Comparison of ENCODE assay signal across 8 mouse cellular contexts in genomic region chr6:17635615-17636284, GRCm38 (mm10). TPM values are rescaled to one million over a fixed set of nuclear protein-coding genes. Genes with fewer than 3 reads are reported as not detected.
DNase-seq lines count a peak whose midpoint lies in the region; ATAC-seq lines count a peak whose summit lies in the region.

Gene Capza2 (plus strand): TSS chr6:17636234.

- H3K36me3 ChIP-seq in forebrain, embryonic 13.5 days (ENCODE audit: poor library complexity, severe bottlenecking): no peaks in the 10 kb centered on the region
- H3K36me3 ChIP-seq in midbrain, embryonic 16.5 days (ENCODE audit: control insufficient read depth, insufficient read depth, low read length): no peaks in the 10 kb centered on the region

- intact Hi-C loops in left cerebral cortex, postnatal 4 days (cut with DNase I): no loop called here

- peak within 1 kb of the TSS; percentile 83 for H3K4me3 ChIP-seq in forebrain, embryonic 13.5 days
- H3K4me3 ChIP-seq in midbrain, embryonic 16.5 days (ENCODE audit: low read depth, low read length): peak within 1 kb of the TSS; percentile 78

- peak; percentile 56 to 57 for DNase-seq in B cell, adult 2 months
- DNase-seq in MEL-GATA-1-ER (ENCODE audit: extremely low read depth, low read depth): peak; percentile 67
- no peak for DNase-seq in heart, postnatal 4 days
- DNase-seq in left cerebral cortex, postnatal 4 days: no peak
- DNase-seq in frontal cortex, postnatal 36 days (ENCODE audit: low spot score in 2 of 2): no peak
- no peak for DNase-seq in kidney, adult 18-20 months

- peak within 1 kb of the TSS; percentile 94 for H3K9ac ChIP-seq in forebrain, embryonic 13.5 days
- H3K9ac ChIP-seq in midbrain, embryonic 16.5 days (ENCODE audit: low read depth, low read length): peak within 1 kb of the TSS; percentile 91

- H3K4me2 ChIP-seq in forebrain, embryonic 13.5 days: peak within 1 kb of the TSS; percentile 77
- peak within 1 kb of the TSS; percentile 61 for H3K4me2 ChIP-seq in midbrain, embryonic 16.5 days (ENCODE audit: low read length)

- 0 out of 2 replicates have a peak, but pooled peaks cover 2% of the 10 kb centered on the region for H3K9me3 ChIP-seq in forebrain, embryonic 13.5 days (replicated peaks)
- no peaks in the 10 kb centered on the region for H3K9me3 ChIP-seq in midbrain, embryonic 16.5 days (replicated peaks; ENCODE audit: control insufficient read depth, low read length, poor library complexity, severe bottlenecking)

- peak within 1 kb of the TSS; percentile 96 for H3K27ac ChIP-seq in forebrain, embryonic 13.5 days
- peak within 1 kb of the TSS; percentile 91 for H3K27ac ChIP-seq in midbrain, embryonic 16.5 days (ENCODE audit: low read length)

- no peak for ATAC-seq in forebrain, embryonic 13.5 days
- ATAC-seq in midbrain, embryonic 16.5 days: no peak

- peaks cover 16% of the 10 kb centered on the region for H3K4me1 ChIP-seq in forebrain, embryonic 13.5 days
- H3K4me1 ChIP-seq in midbrain, embryonic 16.5 days (ENCODE audit: control insufficient read depth, insufficient read depth, low read length): peaks cover 13% of the 10 kb centered on the region

- 84% methylated on average over 7 of the region's 7 CpGs for WGBS in forebrain, embryonic 13.5 days
- WGBS in midbrain, embryonic 16.5 days: 84% methylated on average over 7 of the region's 7 CpGs

- no peaks in the 10 kb centered on the region for H3K27me3 ChIP-seq in forebrain, embryonic 13.5 days
- H3K27me3 ChIP-seq in midbrain, embryonic 16.5 days (ENCODE audit: control insufficient read depth, insufficient read depth, low read depth, low read length): no peaks in the 10 kb centered on the region

RNA-seq across cellular contexts. Expression of gene Capza2, which starts in this region (rescaled TPM):
- 245 and 247 TPM in 2 replicates for polyA plus RNA-seq in forebrain, embryonic 13.5 days (2015; fragmentation: Nextera tagmentation; extraction: Ambion mirVana)
- 100 to 1,000 TPM; 159 to 165 TPM for total RNA-seq in heart, postnatal 4 days (2021)
- 100 to 1,000 TPM; 200 to 204 TPM for total RNA-seq in left cerebral cortex, postnatal 4 days (2021)
- polyA plus RNA-seq in midbrain, embryonic 16.5 days (2015; fragmentation: Nextera tagmentation; extraction: Ambion mirVana): 246 and 251 TPM in 2 replicates

Comparison
In these comparisons a context has a peak if more than half of its experiments do, and no peak if none do; other contexts are left out.
1. DNase-seq: peak in B cell, adult 2 months (2 of 2) and MEL-GATA-1-ER (single experiment); none in heart, postnatal 4 days (single experiment), left cerebral cortex, postnatal 4 days (single experiment), frontal cortex, postnatal 36 days (0 of 2) and kidney, adult 18-20 months (single experiment).